Mouse (Mus musculus) lung, postnatal 36 days (tissue): Measurements from ENCODE around the gene Pkig.
"Not testable (repeated sequence)": the region's sequence is repeated elsewhere in the genome, so short reads cannot be mapped to it uniquely, and the experiment has no call there.

Source experiments
- DNase-seq: peaks from one replicate; pipeline ENCODE4 v3.0.0; 2022; ENCODE audit warnings: mixed read lengths

Pkig gene

DNA sequence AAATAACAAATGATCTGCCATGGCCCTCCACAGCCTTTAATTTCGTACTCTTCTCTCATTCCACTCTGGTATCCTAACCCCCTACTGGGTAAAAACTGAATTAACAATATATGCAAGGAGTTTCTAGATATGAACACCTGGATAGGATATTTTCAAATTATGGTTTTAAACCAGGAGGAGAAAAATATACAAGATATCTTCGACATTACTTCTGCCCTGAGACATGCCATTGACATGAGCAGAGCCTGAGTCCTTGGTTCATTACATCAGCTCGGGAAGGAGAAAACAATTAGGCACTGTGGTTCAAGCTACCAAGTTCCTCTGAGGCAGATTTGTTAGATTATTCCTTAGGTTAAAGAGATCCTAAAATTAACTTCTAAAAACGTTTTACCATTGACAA, 14.1 kb upstream of the Pkig start:
- DNase-seq, result no peak

DNA sequence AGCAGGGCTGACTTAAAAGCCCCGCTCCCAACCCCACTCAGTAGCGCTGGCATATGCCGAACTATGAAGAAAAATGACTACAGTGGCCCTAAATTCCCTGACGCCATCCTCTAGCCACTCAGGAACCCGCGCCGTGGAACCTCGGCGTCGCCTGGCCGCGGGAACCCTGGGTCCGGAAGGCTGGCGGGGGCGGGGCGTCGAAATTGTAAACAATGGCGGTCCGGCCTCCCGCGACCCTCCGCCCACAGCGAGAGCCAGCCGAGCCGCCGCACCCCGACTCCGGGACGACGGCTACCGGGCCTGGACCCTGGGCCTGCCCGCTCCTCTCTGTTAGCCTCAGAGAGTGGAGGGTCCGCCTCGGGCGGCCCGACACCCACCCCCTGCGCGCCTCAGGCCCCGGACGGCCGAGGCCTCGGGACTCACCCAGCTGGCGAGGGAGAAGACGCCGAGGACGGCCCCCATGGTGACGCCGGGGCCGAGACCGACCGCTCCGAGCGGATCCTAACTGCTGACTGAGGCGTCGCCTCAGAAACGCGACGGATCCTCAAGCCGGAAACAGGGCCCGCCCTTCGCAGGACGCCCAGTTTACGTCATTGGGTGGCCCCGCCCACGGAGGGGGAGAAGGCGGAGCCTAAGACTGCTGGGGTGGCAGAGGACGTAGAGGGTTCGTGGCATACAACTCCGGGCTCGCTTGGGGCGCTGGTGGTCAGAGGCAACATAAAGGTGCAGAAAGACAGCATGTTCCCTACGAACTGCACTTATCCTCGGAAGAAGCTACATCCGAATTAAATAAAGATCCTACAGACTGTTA, 13.4 kb upstream of the Pkig start, which contains the start of gene Serinc3:
Gene Serinc3, minus strand, starts transcription at position 557 of the 811 bp plus-strand sequence.
- peak; percentile 99 for DNase-seq

DNA sequence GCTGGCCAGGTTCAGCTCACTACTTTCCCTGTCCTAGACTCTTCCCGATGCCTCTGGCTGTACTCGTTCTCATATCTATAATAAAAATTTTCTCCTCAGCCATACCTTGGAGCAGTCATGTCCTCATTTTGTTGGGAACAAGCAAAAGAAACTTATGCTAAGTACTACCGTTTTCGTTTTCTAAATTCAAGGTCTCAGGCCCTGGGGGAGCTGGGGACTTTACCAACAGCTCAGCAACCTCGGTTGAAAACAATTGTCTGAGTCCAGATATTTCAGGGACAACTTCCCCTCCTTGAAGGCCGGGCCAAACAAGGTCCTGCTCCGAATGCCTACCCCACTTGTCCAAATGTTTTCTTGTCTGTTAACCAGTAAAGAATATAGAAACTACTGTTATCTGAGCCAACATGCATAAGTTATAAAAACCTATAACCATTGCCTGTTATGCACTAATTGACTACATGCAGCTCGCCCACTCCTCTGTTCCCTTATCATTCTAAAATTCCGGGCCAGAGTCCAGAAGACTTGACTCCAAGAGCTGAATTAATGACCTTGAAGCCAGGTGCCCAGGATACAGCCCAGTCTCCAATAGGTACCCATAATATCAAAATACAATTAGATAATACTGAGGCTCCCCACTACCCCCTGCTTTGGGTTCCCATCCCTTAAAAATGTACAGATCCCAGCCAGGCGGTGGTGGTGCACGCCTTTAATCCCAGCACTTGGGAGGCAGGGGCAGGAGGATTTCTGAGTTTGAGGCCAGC, 12.3 kb upstream of the Pkig start:
- no peak for DNase-seq

DNA sequence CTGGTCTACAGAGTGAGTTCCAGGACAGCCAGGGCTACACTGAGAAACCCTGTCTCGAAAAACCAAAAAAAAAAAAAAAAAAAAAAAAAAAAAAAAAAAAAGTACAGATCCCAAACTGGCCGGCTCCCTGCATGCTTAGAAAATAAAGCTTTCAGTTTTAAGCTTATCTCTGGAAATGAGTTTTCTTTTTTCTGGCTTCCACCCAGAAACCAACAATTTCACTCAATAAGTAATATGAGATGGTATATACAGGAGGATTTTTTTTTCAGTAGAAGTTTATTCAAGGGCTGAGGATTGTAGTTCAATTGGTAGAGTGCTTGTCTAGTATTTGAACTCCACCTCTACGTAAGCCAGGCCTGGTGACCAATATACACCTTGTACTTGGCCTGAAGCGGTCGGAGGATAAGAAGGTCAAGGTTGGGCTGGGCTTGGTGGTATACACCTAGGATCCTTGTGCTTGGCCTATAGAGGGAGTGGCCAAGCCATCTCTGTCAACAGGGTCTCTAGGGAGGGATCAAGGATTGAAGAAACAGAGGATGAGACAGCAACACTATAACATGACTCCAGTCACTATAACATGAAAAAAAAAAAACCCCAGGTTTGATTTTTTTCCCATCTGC, 11.6 kb upstream of the Pkig start:
- no peak for DNase-seq

DNA sequence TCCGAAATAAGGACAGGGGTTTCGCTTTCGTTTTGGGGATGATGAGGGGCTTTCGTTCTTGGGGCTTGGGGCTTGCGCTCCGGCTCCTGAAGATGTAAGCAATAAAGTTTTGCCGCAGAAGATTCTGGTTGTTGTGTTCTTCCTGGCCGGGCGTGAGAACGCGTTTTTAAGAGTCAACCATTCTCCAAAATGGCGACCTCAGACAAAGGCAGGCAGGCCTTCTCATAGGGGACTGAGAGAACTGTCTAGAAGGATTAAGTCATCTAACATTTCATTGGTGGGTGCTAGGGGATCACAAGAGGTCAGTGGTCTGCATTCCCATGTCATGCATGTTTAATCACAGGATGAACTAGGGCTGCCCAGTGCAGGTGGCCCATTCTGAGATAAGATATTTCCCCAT, 2.5 kb upstream of the Pkig start:
- DNase-seq, result not testable (repeated sequence)

DNA sequence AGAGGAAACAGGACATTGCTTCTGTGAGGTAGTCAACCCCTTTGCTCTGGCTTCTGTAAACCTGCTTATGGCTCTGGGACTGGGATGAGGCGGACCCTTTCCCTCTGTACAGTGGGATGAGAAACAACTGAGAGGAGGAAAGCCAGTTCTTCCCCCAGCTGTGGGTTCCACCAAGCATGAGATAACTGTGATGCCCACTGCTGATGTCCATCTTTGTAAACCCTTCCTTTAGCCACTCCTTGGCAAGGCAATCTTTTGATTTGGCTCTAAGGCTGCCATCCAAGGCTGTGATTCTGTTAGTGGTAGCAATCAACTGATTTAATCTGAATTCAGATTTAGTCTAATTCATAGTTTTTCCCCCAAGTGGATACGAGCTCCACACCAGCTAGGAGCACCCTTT, 700 bp upstream of the Pkig start:
- DNase-seq, result no peak

DNA sequence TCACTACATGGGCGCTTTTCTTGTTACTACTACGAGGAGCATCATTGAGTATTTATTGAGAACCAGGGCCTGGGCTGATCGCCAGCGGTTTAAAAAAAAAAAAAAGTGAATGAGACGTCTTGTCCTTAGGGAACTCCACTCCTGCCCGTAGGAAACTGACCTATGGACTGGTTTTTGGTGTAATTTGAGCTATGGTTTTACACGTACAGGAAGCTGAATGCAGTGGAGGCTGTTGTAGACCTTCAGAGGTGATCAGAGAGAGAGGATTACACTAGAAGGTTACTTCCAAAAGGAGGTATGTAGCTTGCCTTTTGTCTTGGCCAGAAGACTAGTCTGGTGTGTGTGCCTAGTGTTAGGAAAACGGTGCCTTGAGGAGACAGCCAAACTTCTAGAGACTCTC, 755 bp downstream of the Pkig start:
- DNase-seq, result peak; percentile 83

DNA sequence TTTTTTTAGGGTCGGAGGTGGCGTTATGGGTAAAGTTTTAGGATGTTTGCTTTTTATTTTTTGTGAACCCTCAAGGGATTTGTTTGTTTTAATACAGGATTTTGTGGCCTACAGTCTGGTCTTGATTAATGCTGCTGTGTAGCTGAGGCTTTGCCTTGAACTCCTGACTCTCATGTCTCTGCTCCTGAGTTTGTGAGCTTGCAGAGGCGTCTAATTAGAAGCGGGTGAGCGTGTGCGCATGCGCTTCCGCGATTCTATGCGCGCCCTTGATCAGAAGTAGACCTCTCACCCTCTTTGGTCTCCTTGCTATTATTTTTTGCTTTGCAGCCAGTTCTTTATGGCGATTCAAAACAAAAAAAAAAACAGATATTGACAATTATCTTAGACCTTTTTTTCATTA, 1.2 kb downstream of the Pkig start:
- no peak for DNase-seq

DNA sequence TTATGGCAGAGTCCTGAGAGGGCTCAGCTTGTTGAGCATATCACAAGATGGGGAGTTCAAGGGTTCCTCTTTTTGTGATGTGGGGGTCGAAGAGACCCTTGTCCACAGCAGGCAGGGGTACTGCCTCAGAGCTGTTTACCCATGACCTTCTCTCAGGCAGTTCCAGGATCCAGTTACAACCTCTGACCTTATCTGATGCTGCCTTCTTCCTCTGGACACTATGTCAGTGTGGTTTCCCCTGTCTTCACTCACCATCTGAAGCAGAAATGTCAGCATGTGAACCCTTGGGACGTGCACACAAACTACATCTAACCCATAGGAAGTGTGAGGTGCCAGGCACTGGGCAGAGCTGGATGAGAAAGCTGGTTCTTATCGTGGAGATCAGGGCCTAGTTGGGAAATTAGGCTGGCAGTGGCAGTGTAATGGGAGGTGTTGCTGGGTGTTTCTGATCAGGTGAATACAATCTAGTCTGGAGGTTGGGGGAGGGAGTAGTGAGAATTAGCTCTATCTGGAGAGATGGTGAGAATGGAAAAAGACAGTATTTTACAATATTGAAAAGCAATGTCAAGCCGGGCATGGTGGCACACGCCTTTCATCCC, 2.0 kb downstream of the Pkig start:
- DNase-seq, result no peak

DNA sequence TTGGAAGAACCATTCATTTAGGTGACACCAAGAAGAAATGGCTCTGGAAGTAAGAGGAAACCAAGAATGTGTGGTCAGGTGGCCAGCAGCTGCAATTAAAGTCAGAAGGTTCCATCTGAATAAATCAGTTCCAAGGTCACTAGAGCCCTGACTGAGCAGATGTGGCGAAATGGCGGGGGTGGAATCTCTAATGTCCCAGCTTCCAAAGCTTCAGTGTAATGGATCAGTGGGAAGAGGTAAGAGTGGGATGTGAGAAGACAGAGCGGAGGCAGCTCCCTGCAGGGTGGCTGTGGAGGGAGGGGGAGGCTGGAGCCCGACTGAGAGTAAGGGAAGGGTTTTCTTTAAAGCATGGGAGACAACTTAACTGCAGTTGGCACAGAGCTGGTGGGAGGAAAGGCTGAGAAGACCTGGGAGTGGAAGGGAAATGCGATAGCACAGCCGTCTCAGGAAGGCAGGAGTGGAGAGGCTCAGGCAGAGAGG, 3.2 kb downstream of the Pkig start:
- DNase-seq, result no peak

DNA sequence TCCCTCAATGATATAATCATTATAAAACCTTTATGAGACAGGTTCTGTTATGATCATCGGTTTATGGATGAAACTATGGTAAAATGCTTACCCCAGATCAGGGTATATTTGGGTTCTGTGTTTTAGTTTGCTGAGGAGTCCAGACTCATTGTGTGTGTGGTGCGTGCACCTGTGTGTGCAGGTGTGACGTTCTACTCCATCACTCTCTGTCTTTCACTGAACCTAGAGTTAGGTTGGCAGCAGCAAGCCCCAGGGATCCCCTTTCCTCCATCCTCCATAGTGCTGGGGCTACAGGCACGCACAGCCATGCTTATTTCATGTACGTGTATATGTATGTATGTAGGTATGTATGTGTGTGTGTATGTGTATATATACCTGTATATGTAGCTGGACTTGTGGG, 3.9 kb downstream of the Pkig start:
- DNase-seq, result no peak

DNA sequence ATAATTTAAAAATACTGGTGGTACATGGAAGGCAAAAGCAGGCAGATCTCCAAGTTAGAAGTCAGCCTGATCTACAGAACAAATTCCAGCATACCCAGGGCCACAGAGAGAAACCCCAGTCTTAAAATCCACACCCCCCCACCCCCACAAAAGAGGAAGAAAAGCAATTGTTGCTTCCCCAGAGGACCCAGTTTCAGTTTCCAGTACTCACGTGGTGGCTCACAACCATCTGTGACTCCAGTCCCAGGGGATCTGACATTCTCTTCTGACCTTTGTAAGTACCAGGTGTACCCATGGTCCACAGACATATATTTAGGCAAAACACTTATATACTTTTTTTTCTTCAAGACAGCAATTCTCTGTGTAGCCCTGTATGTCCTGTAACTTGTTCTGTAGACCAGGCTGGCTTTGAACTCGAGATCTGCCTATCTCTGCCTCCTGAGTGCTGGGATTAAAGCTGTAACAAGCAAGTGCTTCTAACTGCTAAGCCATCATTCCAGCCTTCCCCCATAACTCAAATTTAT, 4.6 kb downstream of the Pkig start:
- peak; percentile 60 for DNase-seq

DNA sequence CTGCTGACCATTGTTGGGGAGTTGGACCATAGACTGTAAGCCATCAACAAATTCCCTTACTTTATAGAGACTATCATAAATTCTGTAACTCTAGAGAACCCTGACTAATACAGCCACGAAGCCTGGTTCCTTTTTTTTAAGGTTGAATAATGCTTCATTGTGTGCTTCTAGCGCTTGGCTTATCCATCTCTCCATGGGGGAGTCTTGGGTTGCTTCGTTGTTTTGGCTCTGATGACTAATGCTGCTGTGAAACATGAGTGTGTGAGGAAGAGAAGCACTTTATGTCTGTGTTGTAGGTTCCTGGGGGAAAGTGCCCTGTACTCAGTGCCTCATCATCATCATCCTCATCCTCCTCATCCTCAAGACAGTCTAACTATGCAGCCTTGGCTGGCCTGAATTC, 5.7 kb downstream of the Pkig start:
- no peak for DNase-seq

DNA sequence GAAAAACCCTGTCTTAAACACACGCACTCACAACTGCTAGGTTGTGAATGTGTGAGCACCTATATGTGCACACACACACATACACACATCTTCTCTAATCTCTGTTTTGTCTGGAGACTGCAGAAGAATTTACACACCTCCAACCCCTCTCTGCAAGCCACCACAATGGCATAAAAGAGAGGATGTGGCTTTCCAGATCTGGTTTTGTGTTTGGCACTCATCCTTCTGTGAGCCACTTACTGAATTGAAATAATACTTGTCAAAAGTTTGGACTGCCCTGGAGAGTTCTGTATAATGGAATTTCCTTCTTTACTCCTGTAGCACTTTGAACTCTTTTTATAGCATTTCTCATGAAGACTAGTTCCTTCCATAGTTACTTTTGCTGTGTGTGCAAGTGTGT, 8.9 kb downstream of the Pkig start:
- no peak for DNase-seq

DNA sequence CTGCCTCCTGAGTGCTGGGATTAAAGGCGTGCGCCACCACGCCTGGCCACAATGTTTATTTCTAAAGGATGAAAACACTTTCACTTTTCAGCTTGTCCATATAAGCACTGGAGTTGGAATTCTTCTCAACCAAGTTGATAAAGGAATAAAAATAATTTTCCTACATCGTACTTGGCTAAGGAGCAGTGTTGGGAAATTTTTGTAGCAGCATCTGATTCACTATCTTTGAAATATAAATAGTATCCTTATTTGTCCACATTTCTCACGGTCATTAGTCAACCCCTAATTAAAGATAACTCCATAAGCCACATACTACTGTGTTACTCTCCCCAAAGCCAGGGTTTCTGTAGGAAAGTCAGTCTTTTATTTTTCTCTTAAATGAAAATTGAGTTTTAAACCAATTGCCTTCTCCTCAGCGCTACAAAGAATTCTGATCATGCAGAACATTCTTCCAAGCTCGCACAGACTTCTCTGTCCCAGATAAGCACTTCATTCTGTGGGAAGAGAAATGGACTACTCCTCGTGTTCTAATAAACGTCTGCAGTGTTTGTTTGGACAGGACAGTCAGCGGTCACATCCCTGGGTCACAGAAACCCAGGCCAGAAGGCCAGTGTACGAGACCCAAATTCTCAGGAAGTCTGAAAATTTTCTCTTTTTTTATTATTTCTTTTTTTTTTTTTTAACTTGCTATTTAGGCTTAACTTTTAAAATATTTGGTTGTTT, 12.8 kb downstream of the Pkig start:
- peak; percentile 47 for DNase-seq

DNA sequence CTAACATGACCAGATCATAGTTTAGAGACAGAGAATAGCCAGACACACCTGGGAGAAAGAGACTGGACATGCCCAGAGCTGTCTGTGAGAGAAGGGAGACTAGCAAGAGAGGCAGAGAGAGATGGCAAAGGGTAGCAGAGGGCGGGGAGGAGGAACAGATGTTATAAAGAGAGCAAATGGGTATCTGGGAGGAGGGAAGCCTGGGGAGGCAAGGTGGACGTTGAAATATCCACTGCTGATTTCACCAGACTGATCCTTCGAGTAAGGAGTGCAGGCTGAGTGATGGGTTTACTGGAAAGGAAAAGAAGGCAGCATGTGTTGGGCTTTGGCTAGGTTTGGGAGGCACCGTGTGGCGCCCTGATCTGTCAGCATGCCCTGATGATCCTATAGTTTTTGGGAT, 16.2 kb downstream of the Pkig start:
- DNase-seq, result no peak

DNA sequence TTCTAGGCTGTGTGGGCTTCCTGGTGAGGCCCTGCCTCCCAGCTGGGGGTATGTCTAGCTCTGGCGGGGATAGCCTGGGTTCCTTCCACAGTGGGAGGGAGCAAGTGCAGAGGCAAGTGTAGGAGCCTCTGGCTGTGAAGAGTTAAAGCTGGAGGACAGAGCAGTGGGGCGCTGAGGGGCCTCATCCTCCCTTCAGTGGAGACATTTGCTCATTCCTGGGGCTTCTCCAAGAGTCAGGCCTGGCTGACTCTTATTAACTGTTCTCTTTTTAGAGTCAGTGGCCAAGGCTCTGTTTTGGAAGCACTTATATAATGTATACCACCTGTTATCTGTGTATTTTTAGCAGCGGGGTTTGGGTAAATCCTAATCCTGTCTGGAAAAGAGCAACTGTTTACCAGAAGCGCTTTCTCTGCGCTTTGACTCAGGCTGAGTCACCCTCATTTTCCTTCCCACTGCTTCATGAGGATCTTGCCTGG, 17.0 kb downstream of the Pkig start:
- DNase-seq, result no peak

DNA sequence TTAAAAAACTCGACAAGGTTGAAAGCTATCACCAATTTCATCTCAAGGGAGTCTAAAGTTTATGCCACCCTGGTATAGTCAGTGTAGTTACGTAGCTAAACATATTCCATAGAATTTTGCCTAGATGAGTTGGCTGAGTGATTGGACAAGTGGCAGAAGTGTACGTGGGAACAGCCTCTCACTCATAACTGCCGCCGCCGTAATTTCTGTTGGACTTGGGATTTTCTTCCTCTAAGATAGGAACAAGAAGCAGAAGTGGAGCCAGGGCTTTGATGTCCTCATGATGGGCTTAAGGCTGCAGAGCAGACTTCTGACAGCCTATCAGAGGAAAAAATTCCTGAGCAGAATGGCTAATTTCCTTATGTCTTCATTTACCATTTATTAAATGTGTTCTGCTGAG, 17.5 kb downstream of the Pkig start:
- no peak for DNase-seq

DNA sequence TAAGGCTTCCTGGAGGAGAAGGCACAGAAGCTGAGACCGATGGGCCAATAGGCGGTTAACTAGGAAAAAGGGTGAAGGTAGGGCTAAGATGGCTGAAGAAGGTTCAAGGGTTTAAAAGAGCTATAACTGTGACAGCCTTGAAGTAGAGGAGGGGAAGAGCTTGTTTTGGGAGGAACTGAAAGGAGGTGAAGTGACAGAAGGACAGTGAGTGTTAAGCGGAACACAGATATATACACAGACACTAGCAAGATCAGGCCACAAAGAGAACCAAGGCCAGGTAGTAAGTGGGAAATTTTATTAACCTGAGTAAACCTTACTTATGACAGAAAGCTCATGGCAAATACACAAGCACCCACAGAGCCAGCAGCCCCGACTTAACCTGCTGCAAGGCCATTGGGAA, 18.1 kb downstream of the Pkig start:
- DNase-seq, result no peak

DNA sequence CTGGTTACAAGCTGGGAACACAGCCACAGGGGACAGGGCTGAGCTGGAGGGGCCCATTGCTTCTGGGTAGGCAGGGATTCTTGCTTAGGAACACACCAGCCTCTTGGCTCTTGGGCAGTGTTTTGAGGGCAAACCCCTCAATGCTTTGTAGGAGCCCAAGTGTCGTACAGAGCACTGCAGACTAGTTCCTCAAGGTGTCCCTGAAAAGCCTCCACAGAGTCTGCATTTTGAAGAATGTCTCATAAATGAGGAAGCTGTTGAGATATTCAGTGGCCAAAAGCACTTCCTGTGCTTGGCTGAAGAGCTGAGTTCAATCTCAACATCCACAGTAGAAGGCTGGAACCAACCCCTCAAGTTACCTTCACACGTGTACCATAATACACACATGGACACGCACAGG, 18.6 kb downstream of the Pkig start:
- no peak for DNase-seq

DNA sequence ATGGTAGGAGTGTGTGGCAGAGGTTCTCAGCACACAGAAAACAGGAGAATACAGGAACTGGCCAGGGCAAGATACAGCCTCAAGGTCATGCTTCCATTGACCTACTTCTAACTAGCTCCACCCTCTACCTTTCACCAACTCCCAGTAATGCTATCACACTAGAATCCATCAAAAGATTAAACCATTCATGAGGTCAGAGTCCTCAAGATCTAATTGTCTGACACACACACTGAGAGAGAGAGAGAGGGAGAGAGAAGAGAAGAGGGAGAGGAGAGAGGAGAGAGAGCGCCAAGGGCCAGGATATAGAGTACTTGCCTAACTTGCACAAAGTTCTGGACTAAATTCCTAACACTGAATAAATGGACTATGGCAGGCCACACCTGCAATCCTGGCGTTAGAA, 24.2 kb downstream of the Pkig start:
- DNase-seq, result no peak

DNA sequence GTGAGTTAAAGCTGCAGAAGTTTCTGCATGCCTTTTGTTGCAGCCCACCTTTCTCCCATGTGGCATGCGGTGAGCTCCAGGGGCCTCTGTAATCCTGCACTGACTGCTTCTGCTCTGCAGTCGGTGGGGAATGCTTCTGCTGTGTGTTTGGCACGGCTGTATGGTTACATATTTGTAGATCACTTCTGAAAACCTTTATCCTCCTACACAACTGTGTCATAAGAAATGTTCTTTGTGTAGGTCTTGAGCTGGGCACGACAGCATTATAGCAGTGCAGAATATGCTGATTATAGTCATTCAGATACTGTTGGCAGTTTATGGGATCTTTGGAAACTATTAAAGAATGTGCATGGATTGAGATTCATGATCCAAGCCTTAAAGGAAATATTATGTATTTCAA, 27.1 kb downstream of the Pkig start:
- DNase-seq, result no peak
